Mouse (Mus musculus): ENCODE data around the gene Pros1. TPM values are rescaled to one million over a fixed set of nuclear protein-coding genes. Genes with fewer than 3 reads are reported as not detected.

The Pros1 gene
- 9.1 and 9.3 TPM in 2 replicates for polyA plus RNA-seq (2015; fragmentation: Nextera tagmentation; extraction: Ambion mirVana)

DNA sequence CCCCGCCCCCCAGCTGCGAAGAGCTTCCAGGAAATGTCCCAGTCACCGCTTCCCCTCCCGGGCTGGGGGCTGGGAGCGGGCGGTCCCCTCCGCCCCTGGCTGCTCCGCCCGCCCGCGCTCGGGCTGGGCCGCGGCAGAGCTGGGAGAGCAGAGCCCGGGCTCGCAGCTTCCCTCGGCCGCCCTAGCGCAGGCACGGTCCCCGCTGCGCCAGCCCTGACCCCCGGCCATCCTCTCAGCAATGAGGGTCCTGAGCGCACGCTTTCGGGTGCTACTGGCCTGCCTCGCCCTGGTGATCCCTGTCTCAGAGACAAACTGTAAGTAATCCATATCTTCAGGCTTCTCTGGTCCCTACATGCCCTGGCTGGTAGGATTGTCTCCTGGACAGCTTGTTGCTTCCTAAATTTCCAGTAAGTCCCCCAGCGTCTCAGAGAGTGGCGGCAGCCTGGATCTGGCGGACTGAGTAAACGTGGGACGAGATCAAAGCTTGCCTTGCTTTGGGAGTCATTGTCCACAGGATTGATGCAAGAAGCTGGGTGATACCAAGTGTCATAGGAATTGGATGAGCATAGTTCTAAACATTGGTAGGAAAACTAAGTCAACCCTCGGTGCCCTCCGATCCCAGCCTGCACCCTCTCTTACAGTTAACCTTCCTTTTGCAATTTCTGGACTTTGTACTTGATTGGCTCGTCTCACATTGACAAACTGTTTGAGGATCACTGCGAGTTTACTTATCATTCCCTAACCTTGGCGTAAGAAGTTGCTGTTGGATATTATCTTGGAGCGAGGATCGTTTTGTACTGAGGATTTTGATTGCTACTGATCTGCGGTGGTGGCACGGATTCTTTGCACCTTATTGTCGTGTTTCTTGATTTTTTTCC is at the start of gene Pros1:
TSS of gene Pros1 (plus strand) at position 117 of the 878 bp plus-strand sequence.
- H3K27me3 ChIP-seq, result no peaks in the 10 kb centered on the region
- peak within 1 kb of the TSS; percentile 77 for H3K9ac ChIP-seq (replicated peaks)
- ATAC-seq, result peak; percentile 98
- H3K9me3 ChIP-seq, result no peaks in the 10 kb centered on the region
- WGBS, result 4% methylated on average over 42 of the region's 42 CpGs
- peaks cover 5% of the 10 kb centered on the region for H3K4me1 ChIP-seq (replicated peaks)
- H3K4me2 ChIP-seq (replicated peaks), result peak within 1 kb of the TSS; percentile 92
- no peak within 1 kb of the TSS for H3K27ac ChIP-seq
- no peaks in the 10 kb centered on the region for H3K36me3 ChIP-seq
- H3K4me3 ChIP-seq (replicated peaks), result peak within 1 kb of the TSS; percentile 60

DNA sequence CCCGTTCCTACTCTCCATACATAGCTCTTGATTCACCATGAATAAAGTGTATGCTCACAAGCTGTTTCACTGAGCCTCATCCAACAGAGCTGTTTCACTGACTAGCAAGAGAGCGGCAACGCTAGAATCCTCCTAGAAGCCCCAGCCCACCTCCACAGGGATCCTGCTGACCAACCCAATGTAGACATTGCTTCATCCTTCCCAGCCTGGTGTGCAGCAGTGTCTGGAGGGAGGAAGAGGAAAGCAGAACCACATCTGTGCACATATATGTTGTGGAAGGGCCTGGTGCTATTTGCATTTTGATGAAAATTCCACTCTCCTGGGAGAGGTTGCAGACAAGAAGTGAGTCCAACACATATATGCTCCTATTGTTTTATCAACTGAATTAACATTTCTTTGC is 49.5 kb upstream of the Pros1 start:
- H3K4me3 ChIP-seq (replicated peaks), result no peak overlapping the region
- peaks cover 5% of the 10 kb centered on the region; the same call in 1 of the 2 replicates for H3K4me1 ChIP-seq (replicated peaks)
- H3K4me2 ChIP-seq (replicated peaks), result no peak overlapping the region
- WGBS, result 94% methylated on average over 3 of the region's 3 CpGs
- no peak overlapping the region for H3K27ac ChIP-seq
- H3K9me3 ChIP-seq, result no peaks in the 10 kb centered on the region
- H3K27me3 ChIP-seq, result no peaks in the 10 kb centered on the region
- no peak for ATAC-seq
- no peak overlapping the region for H3K9ac ChIP-seq (replicated peaks)
- peaks cover 23% of the 10 kb centered on the region for H3K36me3 ChIP-seq

DNA sequence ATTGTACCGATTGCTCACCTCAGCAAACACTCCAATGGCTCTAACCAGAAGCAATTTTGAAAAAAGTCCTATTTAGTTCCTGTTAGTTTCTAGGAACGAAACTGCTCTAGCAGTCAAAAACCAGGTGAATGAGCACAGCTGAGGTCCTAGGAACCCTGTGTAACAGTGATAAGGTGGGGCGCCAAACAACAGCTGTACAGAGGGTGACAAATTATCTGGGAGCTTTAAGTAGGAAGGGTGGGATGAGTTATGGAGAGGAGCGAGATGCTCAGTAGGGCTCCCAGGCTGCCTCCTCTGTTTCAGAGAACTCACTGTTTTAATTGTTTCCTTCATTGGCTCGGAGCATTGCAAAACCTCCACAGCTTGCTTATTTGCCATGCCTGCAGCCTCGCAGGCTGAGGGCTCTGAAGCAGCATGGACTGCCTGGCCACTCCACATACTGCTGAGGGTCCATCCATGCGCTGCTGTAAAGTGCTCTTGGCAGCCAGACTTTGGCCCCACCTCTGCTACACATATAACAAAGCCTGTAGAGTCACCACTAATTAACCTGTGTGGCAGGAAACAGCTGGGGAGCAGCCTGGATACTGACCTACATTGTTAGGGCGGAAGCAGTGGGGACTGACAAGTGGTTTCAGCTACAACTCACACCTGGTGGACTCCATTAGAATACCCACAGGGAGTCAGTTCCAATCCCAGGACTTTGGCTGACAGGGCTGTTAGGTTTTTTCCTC is 46.7 kb upstream of the Pros1 start:
- H3K9ac ChIP-seq (replicated peaks), result no peak overlapping the region
- no peak overlapping the region for H3K4me3 ChIP-seq (replicated peaks)
- no peaks in the 10 kb centered on the region for H3K27me3 ChIP-seq
- H3K36me3 ChIP-seq, result peaks cover 20% of the 10 kb centered on the region
- H3K4me2 ChIP-seq (replicated peaks), result no peak overlapping the region
- WGBS, result 63% methylated on average over 8 of the region's 8 CpGs
- H3K27ac ChIP-seq, result no peak overlapping the region
- H3K9me3 ChIP-seq, result no peaks in the 10 kb centered on the region
- 0 out of 2 replicates have a peak, but pooled peaks have one; percentile 37 for ATAC-seq
- peaks cover 5% of the 10 kb centered on the region; the same call in 1 of the 2 replicates for H3K4me1 ChIP-seq (replicated peaks)

DNA sequence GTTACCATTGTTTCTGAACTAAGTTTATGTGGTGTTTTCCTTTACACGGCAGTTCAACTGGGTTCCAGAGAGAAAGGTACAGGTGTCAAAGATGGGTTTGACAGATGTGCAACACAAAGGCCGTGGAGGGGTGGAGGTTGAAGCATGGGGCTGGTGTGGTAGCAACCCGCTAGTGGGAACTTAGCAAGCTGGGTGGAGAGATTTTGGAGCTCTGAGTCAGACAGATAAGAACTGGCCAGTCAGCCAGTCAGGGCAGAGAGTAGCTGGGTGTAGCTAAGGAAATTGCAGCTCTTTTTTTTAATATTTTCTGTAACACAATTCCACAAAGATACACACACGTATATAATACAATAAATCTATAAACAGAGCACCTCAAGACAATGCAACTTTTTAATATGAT is 43.3 kb upstream of the Pros1 start:
- Histone ChIP-seq H3K4me1 (replicated peaks) (peaks cover 5% of the 10 kb centered on the region; the same call in 1 of the 2 replicates), H3K36me3 (peaks cover 7% of the 10 kb centered on the region; the same call in 1 of the 2 replicates), H3K9me3 (no peaks in the 10 kb centered on the region), H3K4me2 (replicated peaks) (no peak overlapping the region), H3K9ac (replicated peaks) (no peak overlapping the region), H3K4me3 (replicated peaks) (no peak overlapping the region), H3K27ac (no peak overlapping the region), H3K27me3 (no peaks in the 10 kb centered on the region)
- no peak for ATAC-seq
- 92% methylated on average over 4 of the region's 4 CpGs for WGBS

DNA sequence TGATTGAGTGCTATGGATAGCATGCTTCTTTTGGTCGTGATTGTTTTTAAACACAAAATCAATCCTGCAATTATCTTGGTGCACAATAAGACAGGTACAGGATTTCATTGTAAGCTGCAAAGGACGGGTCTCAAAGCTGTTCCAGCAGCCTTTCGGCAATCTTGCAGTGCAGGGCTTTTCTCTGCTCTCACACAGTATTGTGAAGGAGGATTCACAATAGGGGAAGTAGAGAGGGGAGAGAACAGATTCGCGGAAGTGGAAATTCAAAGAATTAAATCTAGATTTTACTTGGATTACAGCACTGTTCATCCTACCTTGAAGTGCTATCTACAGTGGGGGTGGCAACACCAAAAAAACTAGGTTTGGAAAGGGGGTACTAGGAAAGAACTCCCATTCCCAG is 40.3 kb upstream of the Pros1 start:
- Histone ChIP-seq H3K4me2 (replicated peaks) (no peak overlapping the region), H3K4me3 (replicated peaks) (no peak overlapping the region), H3K9ac (replicated peaks) (no peak overlapping the region), H3K27me3 (no peaks in the 10 kb centered on the region), H3K27ac (no peak overlapping the region), H3K4me1 (replicated peaks) (no peaks in the 10 kb centered on the region), H3K9me3 (no peaks in the 10 kb centered on the region), H3K36me3 (peaks cover 7% of the 10 kb centered on the region; the same call in 1 of the 2 replicates)
- WGBS, result 79% methylated on average over 5 of the region's 5 CpGs
- ATAC-seq, result no peak

DNA sequence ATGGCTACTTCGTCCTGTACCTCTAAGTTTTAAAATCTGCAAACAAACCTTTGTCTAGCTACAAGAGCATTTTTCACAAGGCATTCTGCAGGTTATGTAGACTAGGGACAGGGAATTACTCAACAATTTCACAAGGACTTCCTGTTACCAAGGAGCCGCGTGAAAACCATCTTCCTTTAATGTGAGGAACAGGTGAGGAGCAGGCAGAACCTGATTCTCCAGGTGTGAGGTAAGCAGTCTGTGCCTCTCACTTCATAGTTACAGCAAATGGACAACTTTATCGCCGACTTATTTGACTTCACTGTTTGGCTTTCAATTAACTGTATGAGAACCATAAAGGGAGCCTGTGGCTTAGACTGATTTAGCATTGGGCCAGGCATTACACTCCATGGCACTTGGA is 39.6 kb upstream of the Pros1 start, which contains the start of gene Stx19:
TSS of gene Stx19 (plus strand) at position 186 of the 400 bp plus-strand sequence.
- H3K9ac ChIP-seq (replicated peaks), result no peak within 1 kb of the TSS
- WGBS, result 90% methylated on average over 5 of the region's 5 CpGs
- H3K4me2 ChIP-seq (replicated peaks), result no peak within 1 kb of the TSS
- H3K4me1 ChIP-seq (replicated peaks), result no peaks in the 10 kb centered on the region
- no peak within 1 kb of the TSS for H3K4me3 ChIP-seq (replicated peaks)
- H3K27ac ChIP-seq, result no peak within 1 kb of the TSS
- H3K9me3 ChIP-seq, result no peaks in the 10 kb centered on the region
- peaks cover 7% of the 10 kb centered on the region; the same call in 1 of the 2 replicates for H3K36me3 ChIP-seq
- H3K27me3 ChIP-seq, result no peaks in the 10 kb centered on the region
- ATAC-seq, result no peak

DNA sequence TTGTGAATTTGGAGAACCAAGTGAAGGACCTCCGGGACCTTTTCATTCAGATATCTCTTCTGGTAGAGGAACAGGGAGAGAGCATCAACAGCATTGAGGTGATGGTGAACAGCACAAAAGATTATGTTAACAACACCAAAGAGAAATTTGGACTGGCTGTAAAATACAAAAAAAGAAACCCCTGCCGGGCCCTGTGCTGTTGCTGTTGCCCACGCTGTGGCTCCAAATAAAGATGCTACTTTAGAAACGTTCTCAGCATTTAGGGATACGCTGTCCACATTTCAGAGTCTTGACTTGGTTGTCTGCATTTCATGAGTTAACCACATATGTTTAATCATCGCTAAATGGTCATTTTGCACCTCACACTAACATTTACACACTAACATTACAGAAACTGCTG is 31.6 kb upstream of the Pros1 start:
- Histone ChIP-seq H3K9me3 (no peaks in the 10 kb centered on the region), H3K4me2 (replicated peaks) (no peak overlapping the region), H3K27me3 (no peaks in the 10 kb centered on the region), H3K36me3 (0 out of 2 replicates have a peak, but pooled peaks cover 6% of the 10 kb centered on the region), H3K4me3 (replicated peaks) (no peak overlapping the region), H3K9ac (replicated peaks) (no peak overlapping the region), H3K27ac (no peak overlapping the region), H3K4me1 (replicated peaks) (no peaks in the 10 kb centered on the region)
- no peak for ATAC-seq
- WGBS, result 94% methylated on average over 6 of the region's 6 CpGs

DNA sequence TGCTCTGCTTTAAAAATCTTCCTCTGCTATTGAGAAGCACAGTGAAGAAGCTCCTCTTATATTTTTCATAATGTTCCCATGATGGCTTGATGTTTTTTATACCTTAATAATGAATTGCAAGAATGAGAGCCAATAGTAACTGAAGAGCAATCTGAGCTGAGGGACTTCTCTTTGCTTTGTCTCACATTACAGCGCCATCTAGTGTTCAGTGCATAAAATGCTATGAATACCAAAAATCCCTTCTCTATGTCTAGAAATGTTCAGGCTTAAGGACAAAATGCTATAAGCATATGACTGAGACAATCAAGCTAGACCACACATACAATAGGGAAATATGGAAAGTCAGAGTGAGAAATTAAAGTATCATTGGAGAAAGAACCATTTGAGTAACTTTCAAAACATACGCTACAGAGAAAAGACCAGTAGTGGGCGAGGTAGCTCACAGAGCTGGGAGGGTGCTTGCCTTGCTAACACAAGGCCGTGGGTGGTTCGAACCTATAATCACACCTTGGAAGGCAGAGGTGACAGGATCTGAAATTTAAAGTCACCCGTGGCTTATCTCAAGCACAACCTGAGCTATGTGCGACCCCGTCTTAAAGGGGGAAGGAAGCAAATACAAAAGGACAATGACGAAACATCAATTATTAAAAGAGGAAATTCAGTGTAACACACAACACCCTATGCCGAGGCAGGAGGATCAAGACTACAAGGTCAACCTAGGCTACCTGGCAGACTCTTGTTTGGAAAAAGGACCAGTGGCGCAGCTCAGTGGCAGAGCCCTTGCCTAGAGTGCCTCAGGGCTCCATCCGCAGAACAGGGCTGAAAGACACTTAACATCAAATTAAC is 27.7 kb upstream of the Pros1 start:
- Histone ChIP-seq H3K36me3 (0 out of 2 replicates have a peak, but pooled peaks cover 6% of the 10 kb centered on the region), H3K9me3 (no peaks in the 10 kb centered on the region), H3K4me2 (replicated peaks) (no peak overlapping the region), H3K9ac (replicated peaks) (no peak overlapping the region), H3K4me3 (replicated peaks) (no peak overlapping the region), H3K27me3 (no peaks in the 10 kb centered on the region), H3K4me1 (replicated peaks) (no peaks in the 10 kb centered on the region), H3K27ac (no peak overlapping the region)
- 77% methylated on average over 12 of the region's 12 CpGs for WGBS
- peak; percentile 55 for ATAC-seq

DNA sequence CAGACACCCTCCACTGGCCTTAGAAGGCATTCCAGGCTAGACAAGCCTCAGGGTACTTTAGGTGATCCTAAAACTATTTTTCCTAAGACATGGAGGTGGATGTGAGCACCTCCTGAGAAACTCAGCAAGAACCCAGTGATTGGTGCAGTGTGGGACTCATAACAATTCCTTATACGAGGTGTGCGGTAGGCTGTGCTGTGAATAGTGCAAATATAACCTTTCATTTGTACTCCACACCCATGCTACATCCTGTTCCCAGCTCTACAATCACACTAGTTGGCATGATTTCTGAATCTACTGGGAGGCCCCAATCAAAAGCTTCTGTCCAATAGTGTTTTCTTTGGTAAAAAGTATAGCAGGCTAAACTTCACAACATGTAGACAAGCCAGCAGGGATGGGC is 22.1 kb upstream of the Pros1 start:
- Histone ChIP-seq H3K4me2 (replicated peaks) (no peak overlapping the region), H3K9ac (replicated peaks) (no peak overlapping the region), H3K27ac (no peak overlapping the region), H3K9me3 (no peaks in the 10 kb centered on the region), H3K4me3 (replicated peaks) (no peak overlapping the region), H3K36me3 (no peaks in the 10 kb centered on the region), H3K27me3 (no peaks in the 10 kb centered on the region), H3K4me1 (replicated peaks) (no peaks in the 10 kb centered on the region)
- WGBS, result 92% methylated on average over 2 of the region's 2 CpGs
- 0 out of 2 replicates have a peak, but pooled peaks have one; percentile 40 for ATAC-seq

DNA sequence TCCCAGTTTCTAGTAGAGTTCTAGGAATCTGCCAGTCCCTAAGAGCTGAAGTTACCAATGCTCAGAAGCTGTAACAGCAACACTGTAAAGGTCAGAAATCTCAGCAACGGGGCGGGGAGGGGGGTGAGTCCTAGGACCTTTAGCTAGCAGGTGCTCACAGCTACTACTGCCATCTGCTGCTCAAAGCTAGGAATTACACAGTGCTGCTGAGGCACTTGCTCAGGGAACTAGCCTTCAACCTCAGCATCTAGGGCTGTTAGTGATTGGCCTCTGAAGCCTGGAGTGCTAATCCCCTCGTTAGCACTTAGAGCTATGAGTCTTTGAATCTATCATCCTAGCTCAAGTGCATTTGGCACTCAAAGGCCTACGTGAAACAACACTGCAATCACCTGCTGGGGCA is 21.6 kb upstream of the Pros1 start:
- H3K4me1 ChIP-seq (replicated peaks), result no peaks in the 10 kb centered on the region
- no peaks in the 10 kb centered on the region for H3K27me3 ChIP-seq
- H3K4me2 ChIP-seq (replicated peaks), result no peak overlapping the region
- H3K4me3 ChIP-seq (replicated peaks), result no peak overlapping the region
- no peak overlapping the region for H3K27ac ChIP-seq
- H3K36me3 ChIP-seq, result no peaks in the 10 kb centered on the region
- peak; percentile 56; the same call in 1 of the 2 replicates for ATAC-seq
- WGBS, result 13% methylated on average over 4 of the region's 4 CpGs
- H3K9me3 ChIP-seq, result no peaks in the 10 kb centered on the region
- H3K9ac ChIP-seq (replicated peaks), result no peak overlapping the region

DNA sequence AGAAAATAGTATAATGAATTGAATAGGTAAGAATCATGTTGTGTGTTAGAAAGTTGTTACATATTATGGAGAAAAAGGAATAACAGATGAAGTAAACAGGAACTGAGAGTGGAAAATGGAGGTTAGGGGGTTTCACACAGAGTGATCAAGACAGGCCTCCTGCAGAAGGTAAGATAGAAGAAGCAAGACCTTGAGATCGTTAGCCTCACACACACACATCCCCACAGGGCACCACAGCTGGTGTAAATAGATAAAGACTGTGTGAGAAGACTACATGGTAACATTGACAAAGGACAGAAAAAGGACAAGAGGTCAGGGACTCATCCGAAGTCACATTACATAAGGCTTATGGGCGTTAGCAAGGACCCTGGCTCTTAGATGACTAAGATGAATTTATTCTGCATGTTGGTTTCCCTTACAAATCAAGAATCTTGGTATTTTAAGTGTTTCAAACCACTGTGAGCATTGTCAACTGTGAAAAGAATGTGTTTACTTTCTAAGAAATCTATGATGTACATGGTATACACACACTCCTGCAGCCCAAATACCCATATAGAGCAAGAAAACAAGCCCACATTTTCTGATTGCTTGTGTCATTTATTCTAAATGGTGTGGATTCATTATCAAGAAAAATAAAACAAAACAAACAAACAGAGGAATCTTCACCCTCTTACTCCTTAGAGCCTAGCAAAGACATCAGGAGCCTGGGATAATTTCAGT is 19.9 kb upstream of the Pros1 start:
- 67% methylated on average over 3 of the region's 3 CpGs for WGBS
- ATAC-seq, result no peak
- Histone ChIP-seq H3K4me3 (replicated peaks) (no peak overlapping the region), H3K9me3 (no peaks in the 10 kb centered on the region), H3K4me2 (replicated peaks) (no peak overlapping the region), H3K4me1 (replicated peaks) (no peaks in the 10 kb centered on the region), H3K27ac (no peak overlapping the region), H3K27me3 (no peaks in the 10 kb centered on the region), H3K9ac (replicated peaks) (no peak overlapping the region), H3K36me3 (no peaks in the 10 kb centered on the region)
